Mouse (Mus musculus) embryonic facial prominence, embryonic 14.5 days (tissue): ENCODE results near the gene Pheta2. TPM values are rescaled to one million over a fixed set of nuclear protein-coding genes. Genes with fewer than 3 reads are reported as not detected.
"Not testable (repeated sequence)": the region's sequence is repeated elsewhere in the genome, so short reads cannot be mapped to it uniquely, and the experiment has no call there.

Experiments used
- ATAC-seq: fragments of 200-750 bp; cut with Nextera tagmentation; 2 replicates; pipeline ENCODE4 v1.8.0; 2017; ENCODE audit warnings: low read depth, moderate number of reproducible peaks, moderate TSS enrichment
- DNase-seq: peaks from one replicate; pipeline ENCODE4 v3.0.0-alpha.2; 2015; ENCODE audit warnings: low spot score
- H3K27ac ChIP-seq: fragments of 300-500 bp; sonication (generic); replicated peaks from 2 replicates; pipeline ENCODE4 v1.5.1; 2014; ENCODE audit warnings: low read depth, mild to moderate bottlenecking, low read length, moderate library complexity
- H3K27me3 ChIP-seq: fragments of 300-500 bp; sonication (generic); replicated peaks from 2 replicates; pipeline ENCODE4 v1.6.1; 2014; ENCODE audit warnings: low read length; ENCODE audit not compliant: control insufficient read depth, insufficient read depth
- H3K36me3 ChIP-seq: fragments of 300-500 bp; sonication (generic); 2 replicates; pipeline ENCODE4 v1.6.1; 2014; ENCODE audit warnings: low read length, mixed read lengths; ENCODE audit not compliant: control insufficient read depth, insufficient read depth
- H3K4me1 ChIP-seq: fragments of 300-500 bp; sonication (generic); 2 replicates; pipeline ENCODE4 v1.6.1; 2014; ENCODE audit warnings: antibody characterized with exemption, low read length; ENCODE audit not compliant: control insufficient read depth, insufficient read depth
- H3K4me2 ChIP-seq: fragments of 300-500 bp; sonication (generic); 2 replicates; pipeline ENCODE4 v1.6.1; 2014; ENCODE audit warnings: low read depth, mild to moderate bottlenecking, low read length, moderate library complexity, mixed read lengths
- H3K4me3 ChIP-seq: fragments of 300-500 bp; sonication (generic); 2 replicates; pipeline ENCODE4 v1.5.1; 2014; ENCODE audit warnings: low read depth, mild to moderate bottlenecking, low read length
- H3K9ac ChIP-seq: fragments of 300-500 bp; sonication (generic); 2 replicates; pipeline ENCODE4 v1.6.1; 2014; ENCODE audit warnings: low read depth, mild to moderate bottlenecking, low read length, moderate library complexity, mixed read lengths
- H3K9me3 ChIP-seq: fragments of 300-500 bp; sonication (generic); 2 replicates; pipeline ENCODE4 v1.6.1; 2016; ENCODE audit warnings: low read length; ENCODE audit not compliant: control insufficient read depth
- WGBS: fragments of 180-500 bp; shearing (Covaris S2); extraction: QIAGEN DNeasy Blood & Tissue Kit; methylation state at CpG from one replicate; pipeline ENCODE4 v1.1.7; 2014; 5-methylcytosine and 5-hydroxymethylcytosine counted together
- polyA plus RNA-seq: library from polyadenylated mRNA; unstranded; fragments of >200 nt; fragmentation: Nextera tagmentation; extraction: Ambion mirVana; gene quantifications from 2 replicates; pipeline ENCODE4 v1.2.1, GENCODE M21; 2014

Gene Pheta2
- polyA plus RNA-seq, 1 experiment from 2014 or later: 12.9 TPM

GRCm38 (mm10) chr15:82353745-82354113, 15.0 kb downstream of the Pheta2 start:
- peak overlapping the region; percentile 92 for H3K9ac ChIP-seq
- H3K4me1 ChIP-seq: peaks cover 8% of the 10 kb centered on the region
- H3K4me3 ChIP-seq: peak overlapping the region; percentile 84
- ATAC-seq (peak; percentile 5; the same call in 1 of the 2 replicates), DNase-seq (no peak)
- H3K27ac ChIP-seq: peak overlapping the region; percentile 80
- peak overlapping the region; percentile 73 for H3K4me2 ChIP-seq
- no peaks in the 10 kb centered on the region for H3K27me3 ChIP-seq
- H3K9me3 ChIP-seq: no peaks in the 10 kb centered on the region
- peaks cover 25% of the 10 kb centered on the region for H3K36me3 ChIP-seq
- under 1% methylated on average over 23 of the region's 23 CpGs for WGBS

- H3K4me1 ChIP-seq: peaks cover 8% of the 10 kb centered on the region
- H3K36me3 ChIP-seq: peaks cover 19% of the 10 kb centered on the region
- peak within 1 kb of the TSS; percentile 92 for H3K9ac ChIP-seq
- no peaks in the 10 kb centered on the region for H3K9me3 ChIP-seq
- 1% methylated on average over 40 of the region's 57 CpGs for WGBS
- DNase-seq (peak; percentile 99), ATAC-seq (peak; percentile 100)
- no peaks in the 10 kb centered on the region for H3K27me3 ChIP-seq
- peak within 1 kb of the TSS; percentile 73 for H3K4me2 ChIP-seq
- peak within 1 kb of the TSS; percentile 84 for H3K4me3 ChIP-seq
- peak within 1 kb of the TSS; percentile 83 for H3K27ac ChIP-seq
Measured at GRCm38 (mm10) chr15:82354126-82354945, 15.6 kb downstream of the Pheta2 start, which contains the start of gene Ndufa6. Gene Ndufa6, minus strand, starts transcription at chr15:82354322.

- ATAC-seq (no peak), DNase-seq (no peak)
- Histone ChIP-seq H3K4me1 (no peaks in the 10 kb centered on the region), H3K9me3 (no peaks in the 10 kb centered on the region), H3K4me3 (no peak overlapping the region), H3K36me3 (no peaks in the 10 kb centered on the region), H3K9ac (0 out of 2 replicates have a peak overlapping the region, but pooled peaks have one; percentile 16), H3K4me2 (no peak overlapping the region), H3K27me3 (no peaks in the 10 kb centered on the region), H3K27ac (peak overlapping the region; percentile 45; the same call in 1 of the 2 replicates)
- WGBS: 57% methylated on average over 22 of the region's 22 CpGs
Measured at GRCm38 (mm10) chr15:82358431-82359260, 19.9 kb downstream of the Pheta2 start.

- no peaks in the 10 kb centered on the region for H3K4me1 ChIP-seq
- no peak overlapping the region for H3K4me2 ChIP-seq
- no peaks in the 10 kb centered on the region for H3K36me3 ChIP-seq
- H3K9ac ChIP-seq: no peak overlapping the region
- WGBS: 58% methylated on average over 11 of the region's 11 CpGs
- H3K27ac ChIP-seq: no peak overlapping the region; the same call in 1 of the 2 replicates
- no peaks in the 10 kb centered on the region for H3K27me3 ChIP-seq
- DNase-seq: peak; percentile 60
- H3K4me3 ChIP-seq: no peak overlapping the region
- no peaks in the 10 kb centered on the region for H3K9me3 ChIP-seq
- peak; percentile 88 for ATAC-seq
Measured at GRCm38 (mm10) chr15:82361459-82362018, 22.8 kb downstream of the Pheta2 start.

DNA sequence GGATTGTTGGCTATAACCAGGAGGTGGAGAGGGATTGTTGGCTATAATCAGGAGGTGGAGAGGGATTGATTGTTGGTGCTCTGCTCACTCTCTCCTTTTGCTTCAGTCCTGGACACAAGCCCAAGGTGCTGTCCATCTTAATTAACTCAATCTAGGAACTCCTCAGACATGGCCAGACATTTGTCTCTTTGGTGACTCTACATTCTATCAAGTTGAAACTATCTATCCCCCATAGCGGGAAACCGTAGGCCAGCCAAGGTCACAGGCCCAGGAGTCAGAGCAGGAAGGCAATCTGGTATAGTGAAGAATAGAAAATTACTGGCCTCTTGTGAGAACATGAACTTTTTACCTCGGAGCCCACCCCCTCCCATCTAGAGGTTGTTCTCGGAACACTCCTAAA, 23.5 kb downstream of the Pheta2 start:
- no peaks in the 10 kb centered on the region for H3K9me3 ChIP-seq
- no peak overlapping the region; the same call in 1 of the 2 replicates for H3K27ac ChIP-seq
- 88% methylated on average over 3 of the region's 4 CpGs for WGBS
- H3K4me2 ChIP-seq: no peak overlapping the region
- peak; percentile 38 for DNase-seq
- H3K27me3 ChIP-seq: no peaks in the 10 kb centered on the region
- no peaks in the 10 kb centered on the region for H3K36me3 ChIP-seq
- no peak overlapping the region for H3K9ac ChIP-seq
- no peaks in the 10 kb centered on the region for H3K4me1 ChIP-seq
- no peak; the same call in 1 of the 2 replicates for ATAC-seq
- no peak overlapping the region for H3K4me3 ChIP-seq

GRCm38 (mm10) chr15:82363801-82364200, 25.1 kb downstream of the Pheta2 start:
- 83% methylated on average over 7 of the region's 12 CpGs for WGBS
- H3K27me3 ChIP-seq, H3K9ac ChIP-seq, H3K4me1 ChIP-seq, H3K36me3 ChIP-seq, DNase-seq, H3K9me3 ChIP-seq, H3K27ac ChIP-seq, ATAC-seq, H3K4me3 ChIP-seq, H3K4me2 ChIP-seq: not testable (repeated sequence)

- DNase-seq, H3K27me3 ChIP-seq, H3K36me3 ChIP-seq, H3K27ac ChIP-seq, H3K4me1 ChIP-seq, ATAC-seq, H3K4me3 ChIP-seq, H3K4me2 ChIP-seq, H3K9me3 ChIP-seq, H3K9ac ChIP-seq: not testable (repeated sequence)
- WGBS: 16% methylated on average over 6 of the region's 9 CpGs
Measured at GRCm38 (mm10) chr15:82364561-82364960, 25.8 kb downstream of the Pheta2 start.

DNA sequence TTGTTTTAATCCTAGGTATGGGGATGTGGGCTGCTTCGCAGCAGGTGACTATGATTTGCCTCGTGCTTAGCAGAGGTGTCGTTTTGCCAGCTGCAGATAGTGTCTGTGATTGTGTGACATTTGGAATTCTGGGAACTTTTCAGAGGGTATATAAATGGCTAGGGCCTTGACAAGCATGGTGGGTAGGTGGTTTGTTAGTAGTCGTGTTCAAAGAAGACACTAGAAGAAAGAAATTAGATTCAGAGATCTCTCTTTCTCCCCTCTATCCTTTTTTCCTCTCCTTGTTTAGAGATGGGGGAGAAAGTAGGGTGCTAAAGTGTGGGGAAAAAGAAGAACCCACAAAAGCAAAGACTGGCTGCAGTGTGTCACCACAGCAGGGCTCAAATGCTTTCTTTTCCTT, 29.4 kb downstream of the Pheta2 start:
- ATAC-seq: no peak
- H3K27ac ChIP-seq: no peak overlapping the region
- 89% methylated on average over 4 of the region's 4 CpGs for WGBS
- H3K36me3 ChIP-seq: no peaks in the 10 kb centered on the region
- no peak overlapping the region for H3K4me2 ChIP-seq
- no peaks in the 10 kb centered on the region for H3K4me1 ChIP-seq
- no peaks in the 10 kb centered on the region for H3K9me3 ChIP-seq
- DNase-seq: no peak
- H3K4me3 ChIP-seq: no peak overlapping the region
- no peaks in the 10 kb centered on the region for H3K27me3 ChIP-seq
- no peak overlapping the region for H3K9ac ChIP-seq
